Comparison of ENCODE assay signal across 12 mouse cellular contexts in the genomic region with DNA sequence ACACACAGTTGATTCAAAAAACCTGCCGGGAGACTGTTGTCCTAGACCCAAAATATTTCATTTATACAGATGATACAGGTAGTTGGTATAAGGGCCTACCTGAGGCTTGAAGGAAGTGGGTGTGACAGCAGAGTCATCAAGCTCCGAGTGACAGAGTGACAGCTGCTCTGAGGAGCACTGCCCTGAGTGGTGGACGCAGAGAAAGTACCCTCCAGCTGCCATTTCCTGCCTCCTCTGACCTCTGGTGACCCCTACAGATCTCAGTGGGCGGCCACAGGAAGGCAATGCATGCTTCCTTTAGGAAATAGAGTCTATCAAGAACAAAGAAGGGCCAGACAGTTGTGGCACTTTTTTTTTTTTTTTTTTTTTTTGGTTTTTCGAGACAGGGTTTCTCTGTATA. TPM values are rescaled to one million over a fixed set of nuclear protein-coding genes. Genes with fewer than 3 reads are reported as not detected.
DNase-seq lines count a peak whose midpoint lies in the region; TF ChIP-seq lines count a peak whose summit lies in the region.
"Had no signal": no experiment of that assay in that cellular context is flagged by ENCODE, and none has a peak within 500 bp of the region (broad histone marks: within the 10 kb centered on the region; RNA-seq: fewer than 3 reads in every experiment).

No protein-coding gene starts in this region.

- DNase-seq in gastrocnemius, adult 18-20 months (ENCODE audit: low spot score) = peak; percentile 0
- DNase-seq in gastrocnemius, adult 2 months = no peak
- peak; percentile 15 to 24 for DNase-seq in right cerebral cortex, postnatal 10 days (ENCODE audit: low spot score in 2 of 2)
- DNase-seq in right cerebral cortex, adult 2 months (ENCODE audit: low spot score in 2 of 2) = no peak
- DNase-seq in gastrocnemius, adult 8-10 months (ENCODE audit: low spot score in 2 of 2) = peak; percentile 1
- DNase-seq in lung, postnatal 14 days = peak; percentile 26
- DNase-seq in cerebellum, adult 8-10 months = no peak
- DNase-seq in adipocyte (ENCODE audit: low spot score) = no peak
- DNase-seq: midbrain, embryonic 14.5 days had no signal

- no peak overlapping the region for H3K4me3 ChIP-seq in gastrocnemius, adult 2 months
- H3K4me3 ChIP-seq: erythroblast, embryonic 14.5 days; hindbrain, embryonic 10.5 days; liver, embryonic 15.5 days had no signal

- TF ChIP-seq CTCF in gastrocnemius, adult 2 months (IDR thresholded peaks at IDR 0.05) = no peak

- H3K27ac ChIP-seq in gastrocnemius, adult 2 months = no peak overlapping the region
- H3K27ac ChIP-seq: hindbrain, embryonic 10.5 days; liver, embryonic 15.5 days had no signal

- intact Hi-C loops in gastrocnemius, adult 2 months (cut with DNase I) = no loop called here

RNA-seq across cellular contexts. Expression of gene Ptgis, which starts 25.4 kb away (rescaled TPM):
- 1 to 10 TPM; 1.3 to 1.8 TPM for total RNA-seq in gastrocnemius, adult 18-20 months (2021)
- 1 to 10 TPM; 1.7 to 5.2 TPM for total RNA-seq in gastrocnemius, adult 2 months (2021)
- total RNA-seq in gastrocnemius, adult 8-10 months (2022) = 1 to 10 TPM; 1.1 to 3.3 (median 1.9) TPM

Comparison
In these comparisons a context has a peak if more than half of its experiments do, and no peak if none do; other contexts are left out.
1. DNase-seq: peak in gastrocnemius, adult 18-20 months (single experiment), right cerebral cortex, postnatal 10 days (2 of 2), gastrocnemius, adult 8-10 months (2 of 2) and lung, postnatal 14 days (single experiment); none in gastrocnemius, adult 2 months (single experiment), right cerebral cortex, adult 2 months (0 of 2), cerebellum, adult 8-10 months (single experiment) and adipocyte (single experiment).